Mouse (Mus musculus): ENCODE measurements around the gene Foxe1. TPM values are rescaled to one million over a fixed set of nuclear protein-coding genes. Genes with fewer than 3 reads are reported as not detected.

Gene Foxe1
- polyA plus RNA-seq (2015; fragmentation: Nextera tagmentation; extraction: Ambion mirVana) = not detected in 2 replicates

DNA sequence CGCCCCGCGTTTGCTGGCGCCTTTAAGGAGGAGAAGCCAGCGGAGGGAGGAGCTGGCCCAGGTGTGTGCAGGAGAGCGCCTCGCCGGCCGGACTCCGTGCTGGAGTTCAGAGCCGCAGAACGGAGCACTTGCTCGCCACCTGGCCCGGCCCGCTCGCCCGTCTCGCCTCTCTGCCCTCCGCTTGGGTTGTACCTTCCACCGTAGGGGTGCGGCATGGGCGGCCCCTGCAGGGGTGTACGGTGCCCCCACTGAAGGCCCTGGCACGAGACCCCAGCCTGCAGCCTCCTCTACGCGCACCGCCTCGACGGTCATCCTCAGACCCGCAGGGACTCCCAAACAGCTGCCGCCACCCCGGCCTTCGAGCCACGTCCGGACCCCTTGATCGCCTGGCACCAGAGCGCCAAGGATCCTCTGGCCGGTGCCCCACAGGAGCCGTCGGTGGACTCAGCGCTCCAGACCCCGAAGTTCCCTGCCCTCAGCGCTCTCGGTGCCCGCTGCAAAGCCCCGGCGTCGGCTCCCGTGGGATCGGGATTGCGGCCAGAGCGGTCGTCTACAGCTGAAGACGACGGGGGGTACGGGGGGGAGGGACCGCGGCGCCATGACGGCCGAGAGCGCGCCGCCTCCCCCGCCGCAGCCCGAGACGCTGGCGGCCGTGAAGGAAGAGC lies at the start of gene Foxe1:
Gene Foxe1 (plus strand): TSS at position 14 of the 665 bp plus-strand sequence.
- H3K4me3 ChIP-seq (replicated peaks) = peak within 1 kb of the TSS; percentile 41
- peaks cover 34% of the 10 kb centered on the region for H3K4me1 ChIP-seq
- H3K27me3 ChIP-seq = peaks cover 100% of the 10 kb centered on the region
- no peaks in the 10 kb centered on the region for H3K36me3 ChIP-seq
- ATAC-seq (replicated peaks; ENCODE audit: low FRiP score) = peak; percentile 57; the same call in 1 of the 2 replicates
- no peak within 1 kb of the TSS for H3K9ac ChIP-seq
- no peaks in the 10 kb centered on the region for H3K9me3 ChIP-seq (replicated peaks)
- H3K4me2 ChIP-seq = peak within 1 kb of the TSS; percentile 61
- under 1% methylated on average over 65 of the region's 70 CpGs for WGBS
- H3K27ac ChIP-seq = no peak within 1 kb of the TSS

DNA sequence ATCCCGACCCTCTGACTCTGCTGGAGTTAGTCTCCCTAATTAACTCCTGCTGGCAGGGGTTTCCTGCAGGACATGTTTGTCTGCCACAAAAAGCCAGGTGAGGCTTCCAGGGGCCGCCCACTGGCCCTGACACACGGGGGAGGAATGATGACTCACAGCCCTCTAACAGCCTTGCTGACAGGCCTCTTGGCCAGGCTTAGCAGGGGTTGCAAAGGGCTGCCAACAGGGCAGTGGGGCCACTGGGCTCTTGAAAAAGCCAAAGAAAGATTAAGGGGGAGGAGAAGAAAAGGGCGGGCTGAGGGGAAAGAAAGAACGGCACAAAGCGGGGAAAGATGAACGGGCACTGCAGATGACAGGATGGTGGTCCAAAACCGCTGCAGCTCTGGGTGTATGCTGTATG lies 39.3 kb upstream of the Foxe1 start:
- Histone ChIP-seq H3K36me3 (no peaks in the 10 kb centered on the region), H3K27me3 (peaks cover 46% of the 10 kb centered on the region), H3K27ac (no peak overlapping the region), H3K9ac (0 out of 2 replicates have a peak overlapping the region, but pooled peaks have one; percentile 3), H3K4me2 (peak overlapping the region; percentile 89), H3K4me1 (peaks cover 12% of the 10 kb centered on the region; the same call in 1 of the 2 replicates), H3K4me3 (replicated peaks) (peak overlapping the region; percentile 77), H3K9me3 (replicated peaks) (no peaks in the 10 kb centered on the region)
- WGBS = 7% methylated on average over 8 of the region's 8 CpGs
- no peak for ATAC-seq (replicated peaks; ENCODE audit: low FRiP score)

DNA sequence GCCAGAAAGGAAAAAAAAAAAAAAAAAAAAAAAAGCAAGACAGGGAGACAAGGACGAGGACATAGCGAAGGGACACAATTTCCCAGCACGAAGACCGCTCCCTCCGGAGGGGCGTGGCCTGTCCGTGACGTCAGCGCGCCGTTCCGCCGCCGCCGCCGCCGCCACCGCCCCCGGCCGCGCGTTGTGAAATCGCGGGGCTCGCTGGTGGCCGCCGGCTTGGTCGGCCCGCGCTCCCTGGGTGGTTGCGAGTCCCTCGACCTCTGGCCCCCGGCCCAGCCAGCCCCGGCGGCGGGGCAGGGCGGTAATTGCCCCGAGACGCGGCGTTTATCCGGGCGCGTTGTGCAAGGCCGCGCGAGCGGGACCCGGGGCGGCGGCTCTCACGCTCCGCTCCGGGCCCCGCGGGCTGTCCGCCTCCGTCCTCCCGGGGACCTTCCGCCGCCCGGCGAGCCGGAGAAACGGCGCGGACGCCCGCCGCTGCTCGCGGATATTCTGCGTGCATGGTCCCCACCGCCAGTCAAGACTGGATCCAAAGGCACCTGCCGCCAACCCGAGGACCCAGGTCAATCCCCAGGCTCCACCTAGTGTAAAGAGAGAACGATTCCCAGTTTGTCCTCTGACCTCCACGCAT lies 38.5 kb upstream of the Foxe1 start:
- Histone ChIP-seq H3K27ac (0 out of 2 replicates have a peak overlapping the region, but pooled peaks have one; percentile 32), H3K4me3 (replicated peaks) (peak overlapping the region; percentile 77), H3K4me2 (peak overlapping the region; percentile 89), H3K36me3 (no peaks in the 10 kb centered on the region), H3K9ac (peak overlapping the region; percentile 75), H3K27me3 (peaks cover 50% of the 10 kb centered on the region), H3K4me1 (peaks cover 12% of the 10 kb centered on the region; the same call in 1 of the 2 replicates), H3K9me3 (replicated peaks) (no peaks in the 10 kb centered on the region)
- ATAC-seq (replicated peaks; ENCODE audit: low FRiP score) = peak; percentile 91
- WGBS = under 1% methylated on average over 78 of the region's 78 CpGs

DNA sequence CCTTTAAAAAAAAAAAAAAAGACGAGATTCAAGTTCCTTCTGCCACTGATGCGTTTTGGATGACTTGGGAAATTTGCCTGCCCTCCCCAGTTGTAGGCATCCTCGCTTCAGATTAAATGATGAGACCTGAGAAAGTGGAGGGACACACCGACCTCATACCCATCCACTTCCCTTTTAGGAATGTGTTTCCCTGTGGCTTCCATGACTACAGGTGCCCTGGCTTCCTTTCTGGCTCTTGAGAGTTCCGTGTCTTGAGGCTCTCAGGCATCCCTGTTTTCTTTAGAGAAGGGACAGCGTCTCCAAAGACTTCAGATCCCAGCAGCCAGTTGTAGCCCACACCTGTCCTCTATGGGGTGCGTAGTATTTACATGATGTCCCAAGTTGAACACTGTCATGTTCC lies 38.0 kb upstream of the Foxe1 start:
- Histone ChIP-seq H3K9ac (peak overlapping the region; percentile 75; the same call in 1 of the 2 replicates), H3K4me3 (replicated peaks) (peak overlapping the region; percentile 77), H3K36me3 (no peaks in the 10 kb centered on the region), H3K9me3 (replicated peaks) (no peaks in the 10 kb centered on the region), H3K4me1 (peaks cover 12% of the 10 kb centered on the region; the same call in 1 of the 2 replicates), H3K4me2 (peak overlapping the region; percentile 89), H3K27me3 (peaks cover 50% of the 10 kb centered on the region), H3K27ac (no peak overlapping the region)
- WGBS = 19% methylated on average over 7 of the region's 7 CpGs
- ATAC-seq (replicated peaks; ENCODE audit: low FRiP score) = no peak

DNA sequence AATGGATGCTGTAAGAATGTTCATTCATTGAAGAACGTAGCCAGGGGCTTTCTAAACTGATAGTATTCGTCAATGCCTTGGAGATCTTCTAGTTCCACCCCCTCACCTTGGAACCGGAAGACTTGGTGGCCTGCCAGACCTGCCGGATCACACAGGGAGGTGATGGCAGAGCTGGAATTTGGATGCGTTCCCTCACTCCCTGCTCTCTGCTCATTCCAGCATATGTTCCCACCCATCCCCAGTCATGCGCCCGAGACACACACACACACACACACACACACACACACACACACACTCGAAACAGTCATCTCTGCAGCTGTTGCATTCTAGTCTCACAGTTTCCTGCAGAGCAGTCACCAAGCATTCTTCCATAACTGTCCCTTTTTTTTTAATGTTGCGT lies 36.1 kb upstream of the Foxe1 start:
- Histone ChIP-seq H3K27me3 (peaks cover 45% of the 10 kb centered on the region), H3K4me1 (peaks cover 12% of the 10 kb centered on the region; the same call in 1 of the 2 replicates), H3K9me3 (replicated peaks) (no peaks in the 10 kb centered on the region), H3K4me3 (replicated peaks) (no peak overlapping the region), H3K4me2 (no peak overlapping the region), H3K9ac (no peak overlapping the region), H3K36me3 (no peaks in the 10 kb centered on the region), H3K27ac (no peak overlapping the region)
- WGBS = 64% methylated on average over 9 of the region's 9 CpGs
- ATAC-seq (replicated peaks; ENCODE audit: low FRiP score) = no peak

- Histone ChIP-seq H3K4me1 (peaks cover 12% of the 10 kb centered on the region; the same call in 1 of the 2 replicates), H3K9me3 (replicated peaks) (no peaks in the 10 kb centered on the region), H3K27me3 (peaks cover 45% of the 10 kb centered on the region), H3K4me3 (replicated peaks) (no peak overlapping the region), H3K9ac (no peak overlapping the region), H3K27ac (no peak overlapping the region), H3K4me2 (no peak overlapping the region), H3K36me3 (no peaks in the 10 kb centered on the region)
- WGBS = 81% methylated on average over 7 of the region's 7 CpGs
- no peak for ATAC-seq (replicated peaks; ENCODE audit: low FRiP score)
Observed at GRCm38 (mm10) chr4:46307869-46308268, 35.5 kb upstream of the Foxe1 start.

DNA sequence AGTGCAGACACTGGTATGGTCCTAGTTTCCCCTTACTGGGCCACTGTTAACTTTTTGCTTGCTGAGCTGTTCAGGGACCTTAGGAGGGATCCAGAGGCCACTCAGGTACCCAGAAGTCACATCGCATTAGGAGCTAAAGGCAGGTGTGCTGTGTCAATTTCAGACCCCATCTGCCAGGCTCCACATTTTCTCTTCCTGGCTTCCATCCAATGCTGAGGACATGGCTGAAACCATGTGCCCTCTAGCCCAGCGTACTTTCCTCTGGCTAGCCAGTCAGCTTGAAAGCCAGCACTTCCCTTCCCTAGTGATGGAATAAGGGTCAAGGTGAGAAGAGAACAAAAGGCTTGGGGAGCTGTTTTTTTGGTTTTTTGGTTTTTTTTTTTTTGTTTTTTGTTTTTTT lies 31.8 kb upstream of the Foxe1 start:
- peaks cover 23% of the 10 kb centered on the region for H3K27me3 ChIP-seq
- no peak overlapping the region for H3K4me2 ChIP-seq
- WGBS = 75% methylated on average over 2 of the region's 2 CpGs
- no peaks in the 10 kb centered on the region for H3K36me3 ChIP-seq
- ATAC-seq (replicated peaks; ENCODE audit: low FRiP score) = no peak
- no peak overlapping the region for H3K27ac ChIP-seq
- no peaks in the 10 kb centered on the region for H3K9me3 ChIP-seq (replicated peaks)
- H3K4me3 ChIP-seq (replicated peaks) = no peak overlapping the region
- H3K9ac ChIP-seq = no peak overlapping the region
- no peaks in the 10 kb centered on the region for H3K4me1 ChIP-seq

DNA sequence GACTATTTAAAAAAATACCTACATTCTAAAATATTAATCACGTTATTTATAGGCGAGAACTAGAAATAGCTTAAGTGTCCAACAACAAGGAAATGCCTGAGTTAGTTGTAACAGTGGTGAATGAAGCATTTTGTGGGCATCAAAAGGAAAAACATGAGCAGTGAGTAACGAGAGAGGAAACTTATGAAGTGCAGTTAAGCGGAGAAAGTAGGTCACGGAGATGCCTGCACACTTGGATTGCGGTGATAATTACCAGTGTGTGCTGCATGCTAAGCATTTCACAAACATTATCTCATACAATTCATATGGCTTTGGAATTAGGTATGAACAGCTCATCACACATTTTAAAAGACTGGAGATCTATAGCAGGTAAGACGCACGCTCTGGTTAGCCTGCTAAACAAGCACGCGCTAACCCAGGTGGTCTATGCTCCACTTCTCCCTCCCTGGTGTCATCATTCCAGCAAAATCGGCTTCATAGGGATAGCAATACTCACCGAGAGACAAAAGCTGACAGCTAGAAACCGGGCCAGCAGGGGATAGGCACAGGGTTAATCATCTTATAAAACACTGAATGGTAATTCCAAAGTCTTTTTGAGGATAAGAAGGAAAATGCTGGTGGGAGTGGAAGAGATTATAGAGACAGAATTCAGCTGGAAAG lies 21.5 kb upstream of the Foxe1 start:
- Histone ChIP-seq H3K4me2 (no peak overlapping the region), H3K36me3 (no peaks in the 10 kb centered on the region), H3K4me1 (0 out of 2 replicates have a peak, but pooled peaks cover 3% of the 10 kb centered on the region), H3K4me3 (replicated peaks) (no peak overlapping the region), H3K9me3 (replicated peaks) (no peaks in the 10 kb centered on the region), H3K9ac (no peak overlapping the region), H3K27me3 (peaks cover 8% of the 10 kb centered on the region; the same call in 1 of the 2 replicates), H3K27ac (no peak overlapping the region)
- no peak for ATAC-seq (replicated peaks; ENCODE audit: low FRiP score)
- WGBS = 78% methylated on average over 13 of the region's 13 CpGs

GRCm38 (mm10) chr4:46322715-46323114 lies 20.7 kb upstream of the Foxe1 start:
- no peak overlapping the region for H3K4me2 ChIP-seq
- H3K4me3 ChIP-seq (replicated peaks) = no peak overlapping the region
- ATAC-seq (replicated peaks; ENCODE audit: low FRiP score) = no peak
- no peaks in the 10 kb centered on the region for H3K36me3 ChIP-seq
- 0 out of 2 replicates have a peak, but pooled peaks cover 3% of the 10 kb centered on the region for H3K4me1 ChIP-seq
- H3K9me3 ChIP-seq (replicated peaks) = no peaks in the 10 kb centered on the region
- no peak overlapping the region for H3K27ac ChIP-seq
- H3K9ac ChIP-seq = no peak overlapping the region
- WGBS = 58% methylated on average over 4 of the region's 4 CpGs
- peaks cover 8% of the 10 kb centered on the region; the same call in 1 of the 2 replicates for H3K27me3 ChIP-seq

- Histone ChIP-seq H3K9ac (no peak overlapping the region), H3K4me3 (replicated peaks) (no peak overlapping the region), H3K36me3 (no peaks in the 10 kb centered on the region), H3K4me2 (no peak overlapping the region), H3K27ac (no peak overlapping the region), H3K27me3 (peaks cover 23% of the 10 kb centered on the region), H3K9me3 (replicated peaks) (no peaks in the 10 kb centered on the region), H3K4me1 (no peaks in the 10 kb centered on the region)
- WGBS = 58% methylated on average over 3 of the region's 3 CpGs
- no peak for ATAC-seq (replicated peaks; ENCODE audit: low FRiP score)
Observed at GRCm38 (mm10) chr4:46328906-46329305, 14.5 kb upstream of the Foxe1 start.

- Histone ChIP-seq H3K4me2 (no peak overlapping the region), H3K4me1 (peaks cover 3% of the 10 kb centered on the region; the same call in 1 of the 2 replicates), H3K9me3 (replicated peaks) (no peaks in the 10 kb centered on the region), H3K36me3 (no peaks in the 10 kb centered on the region), H3K27ac (no peak overlapping the region), H3K9ac (no peak overlapping the region), H3K27me3 (peaks cover 82% of the 10 kb centered on the region), H3K4me3 (replicated peaks) (no peak overlapping the region)
- WGBS = 12% methylated on average over 1 of the region's 1 CpGs
- no peak; the same call in 1 of the 2 replicates for ATAC-seq (replicated peaks; ENCODE audit: low FRiP score)
Observed at GRCm38 (mm10) chr4:46335846-46336245, 7.6 kb upstream of the Foxe1 start.

DNA sequence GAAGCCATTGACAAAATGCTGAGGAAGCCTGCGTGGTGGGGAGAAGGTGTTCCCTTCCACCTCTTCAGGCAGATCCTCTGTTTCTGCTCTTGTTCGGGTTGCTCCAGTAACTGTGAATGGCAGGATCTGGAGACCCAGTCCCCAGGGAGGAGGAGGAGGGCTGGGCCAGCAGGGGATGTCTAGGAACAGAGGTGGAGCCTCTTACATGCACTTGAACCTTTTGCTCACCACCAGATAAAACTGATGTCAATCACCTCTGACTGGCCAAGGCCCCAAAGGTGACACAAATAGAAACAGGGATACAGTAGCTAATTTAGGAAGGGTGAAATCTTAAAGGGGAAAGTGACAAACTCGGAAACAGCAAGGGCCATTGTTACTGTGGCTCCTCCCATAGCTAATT lies 5.4 kb upstream of the Foxe1 start:
- H3K27ac ChIP-seq = no peak overlapping the region
- no peak for ATAC-seq (replicated peaks; ENCODE audit: low FRiP score)
- no peaks in the 10 kb centered on the region for H3K36me3 ChIP-seq
- H3K4me3 ChIP-seq (replicated peaks) = no peak overlapping the region
- H3K4me2 ChIP-seq = no peak overlapping the region
- H3K9me3 ChIP-seq (replicated peaks) = no peaks in the 10 kb centered on the region
- peaks cover 11% of the 10 kb centered on the region; the same call in 1 of the 2 replicates for H3K4me1 ChIP-seq
- 3% methylated on average over 3 of the region's 3 CpGs for WGBS
- H3K27me3 ChIP-seq = peaks cover 93% of the 10 kb centered on the region
- no peak overlapping the region for H3K9ac ChIP-seq
